Mouse (Mus musculus): ENCODE results near the gene Bcan.
A peak's percentile ranks its signal among the peaks of the same experiment; 100 is the strongest.

Gene Bcan

GRCm38 (mm10) chr3:87996971-87997614 lies 2.9 kb downstream of the Bcan start:
- no peak for DNase-seq

- no peak for DNase-seq
Measured at GRCm38 (mm10) chr3:87996401-87996800, 3.6 kb downstream of the Bcan start.

GRCm38 (mm10) chr3:87995331-87995730 lies 4.7 kb downstream of the Bcan start:
- DNase-seq: no peak

- peak; percentile 67 for DNase-seq
Measured at GRCm38 (mm10) chr3:87993436-87993835, 6.6 kb downstream of the Bcan start.

GRCm38 (mm10) chr3:87989935-87990334 lies 10.1 kb downstream of the Bcan start:
- no peak for DNase-seq

- DNase-seq: peak; percentile 47
Measured at GRCm38 (mm10) chr3:87988068-87988467, 12.0 kb downstream of the Bcan start.

GRCm38 (mm10) chr3:87987633-87988032 lies 12.4 kb downstream of the Bcan start:
- DNase-seq: peak; percentile 53

- peak; percentile 94 for DNase-seq
Measured at GRCm38 (mm10) chr3:87986868-87987267, 13.2 kb downstream of the Bcan start.

GRCm38 (mm10) chr3:87985505-87986320 lies 14.3 kb downstream of the Bcan start:
- no peak for DNase-seq

GRCm38 (mm10) chr3:87984094-87984493 lies 15.9 kb downstream of the Bcan start:
- DNase-seq: no peak

- no peak for DNase-seq
Measured at GRCm38 (mm10) chr3:87983627-87984026, 16.4 kb downstream of the Bcan start.

- peak; percentile 20 for DNase-seq
Measured at GRCm38 (mm10) chr3:87982836-87983601, 17.0 kb downstream of the Bcan start.

- DNase-seq: no peak
Measured at GRCm38 (mm10) chr3:87981894-87982835, 17.9 kb downstream of the Bcan start.

GRCm38 (mm10) chr3:87981214-87981760 lies 18.7 kb downstream of the Bcan start:
- no peak for DNase-seq

- DNase-seq: no peak
Measured at GRCm38 (mm10) chr3:87980728-87981127, 19.3 kb downstream of the Bcan start.

- no peak for DNase-seq
Measured at GRCm38 (mm10) chr3:87980085-87980484, 19.9 kb downstream of the Bcan start.

- DNase-seq: no peak
Measured at GRCm38 (mm10) chr3:87979493-87979892, 20.5 kb downstream of the Bcan start.

- DNase-seq: no peak
Measured at GRCm38 (mm10) chr3:87974381-87974987, 25.5 kb downstream of the Bcan start.

GRCm38 (mm10) chr3:87973593-87974380 lies 26.2 kb downstream of the Bcan start:
- DNase-seq: no peak

GRCm38 (mm10) chr3:87972776-87973175 lies 27.3 kb downstream of the Bcan start:
- DNase-seq: no peak

- no peak for DNase-seq
Measured at GRCm38 (mm10) chr3:87972203-87972664, 27.8 kb downstream of the Bcan start.

All from thymus, postnatal 14 days (tissue).